Mouse (Mus musculus) limb, embryonic 10.5 days (tissue): ENCODE measurements around the gene Pip4k2b. TPM values are rescaled to one million over a fixed set of nuclear protein-coding genes. Genes with fewer than 3 reads are reported as not detected.

Experiments
- DNase-seq: peaks from one replicate; pipeline ENCODE4 v3.0.0-alpha.2; 2017; ENCODE audit warnings: low spot score
- H3K27ac ChIP-seq: fragments of 300-500 bp; sonication (generic); 2 replicates; pipeline ENCODE4 v1.5.1; 2016; ENCODE audit warnings: mild to moderate bottlenecking
- H3K27me3 ChIP-seq: fragments of 300-500 bp; sonication (generic); 2 replicates; pipeline ENCODE4 v1.6.1; 2016; ENCODE audit warnings: low read depth, mild to moderate bottlenecking; ENCODE audit not compliant: poor library complexity, severe bottlenecking
- H3K36me3 ChIP-seq: fragments of 300-500 bp; sonication (generic); 2 replicates; pipeline ENCODE4 v1.6.1; 2016; ENCODE audit warnings: mild to moderate bottlenecking, moderate library complexity
- H3K4me1 ChIP-seq: fragments of 300-500 bp; sonication (generic); 2 replicates; pipeline ENCODE4 v1.6.1; 2016
- H3K4me3 ChIP-seq: fragments of 300-500 bp; sonication (generic); 2 replicates; pipeline ENCODE4 v1.5.1; 2016; ENCODE audit warnings: mild to moderate bottlenecking, moderate library complexity
- H3K9me3 ChIP-seq: fragments of 300-500 bp; sonication (generic); replicated peaks from 2 replicates; pipeline ENCODE4 v1.6.1; 2016; ENCODE audit warnings: mild to moderate bottlenecking
- WGBS: fragments of 180-500 bp; shearing (Covaris S2); methylation state at CpG from one replicate; pipeline ENCODE4 v1.1.7; 2016; 5-methylcytosine and 5-hydroxymethylcytosine counted together
- polyA plus RNA-seq: library from polyadenylated mRNA; unstranded; fragments of >200 nt; fragmentation: Nextera tagmentation; extraction: Ambion mirVana; gene quantifications from 2 replicates; pipeline ENCODE4 v1.2.1, GENCODE M21; 2016

Gene Pip4k2b
- polyA plus RNA-seq, 1 experiment from 2014 or later = 1.9 TPM

DNA sequence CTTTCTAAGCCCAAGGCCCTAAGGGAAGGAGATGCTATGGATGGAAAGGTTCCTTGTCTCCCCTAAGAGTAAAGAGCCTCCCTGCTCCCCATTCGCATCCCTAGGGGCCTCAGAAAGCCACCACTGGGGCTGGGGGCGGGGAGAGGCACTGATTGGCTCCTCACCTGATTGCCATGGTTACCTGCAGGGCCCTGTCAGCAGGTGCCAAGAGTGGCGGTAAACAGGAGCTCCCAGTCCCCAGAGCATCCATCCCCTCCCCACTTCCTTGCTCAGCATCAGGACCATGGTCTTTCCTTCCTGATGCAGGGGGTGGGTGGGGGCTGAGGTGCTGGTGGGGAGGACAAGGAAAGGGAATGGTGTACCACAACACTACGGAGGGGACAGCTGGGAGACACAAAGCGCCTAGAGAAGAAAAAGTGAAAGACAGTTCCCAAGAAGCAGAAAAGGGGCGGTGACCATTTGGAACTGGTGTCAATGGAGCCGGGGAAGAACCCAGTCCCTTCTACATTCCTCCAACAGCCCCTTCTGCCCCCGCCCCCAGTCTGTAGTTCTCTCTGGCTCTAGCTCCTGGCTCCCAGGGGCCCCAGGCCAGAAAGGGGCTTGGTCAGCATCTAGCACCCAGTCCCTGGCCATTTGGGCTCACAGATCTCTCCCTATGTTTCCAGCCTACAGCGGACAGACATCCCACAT is 48.6 kb downstream of the Pip4k2b start:
- Histone ChIP-seq H3K27me3 (no peaks in the 10 kb centered on the region), H3K4me1 (peaks cover 51% of the 10 kb centered on the region), H3K9me3 (no peaks in the 10 kb centered on the region), H3K27ac (no peak overlapping the region), H3K36me3 (peaks cover 64% of the 10 kb centered on the region), H3K4me3 (peak overlapping the region; percentile 21)
- DNase-seq = no peak
- WGBS = 56% methylated on average over 9 of the region's 9 CpGs

DNA sequence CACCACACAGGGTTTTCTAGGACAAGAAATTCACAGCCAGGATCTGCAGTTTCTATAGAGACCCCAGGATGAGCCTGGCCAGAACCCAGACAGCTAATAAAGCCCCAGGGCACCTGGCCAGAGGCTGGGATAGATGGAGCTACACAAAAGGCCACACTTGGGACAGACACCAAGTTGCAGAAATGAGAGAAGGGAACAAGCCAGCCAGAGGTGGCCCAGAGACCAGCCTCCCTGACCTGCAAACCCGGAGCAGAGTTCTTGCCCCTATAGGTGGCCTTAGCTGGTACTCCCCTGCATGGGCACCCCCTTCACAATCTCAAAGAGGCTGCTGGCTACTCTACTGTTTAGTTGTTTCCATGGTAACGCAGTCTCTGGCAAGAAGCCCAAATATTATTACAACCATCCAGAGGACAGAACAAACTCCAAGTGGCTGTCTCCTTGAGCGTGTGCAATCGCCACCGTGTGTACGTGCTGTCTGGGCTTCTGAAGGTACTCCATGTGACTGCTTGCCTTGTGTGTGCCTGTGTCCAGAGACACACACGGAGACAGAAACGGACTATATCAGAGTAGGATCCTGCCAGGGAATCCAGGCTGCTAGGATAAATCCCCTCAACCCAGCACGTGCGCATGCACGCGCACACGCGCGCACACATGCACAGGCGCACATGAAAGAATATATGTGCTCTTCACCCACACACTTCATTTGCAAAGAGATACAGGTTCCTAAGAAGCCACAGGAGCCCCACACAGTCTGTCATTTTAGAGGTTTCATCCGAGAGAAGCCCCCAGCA is 49.4 kb downstream of the Pip4k2b start:
- Histone ChIP-seq H3K36me3 (peaks cover 71% of the 10 kb centered on the region), H3K9me3 (no peaks in the 10 kb centered on the region), H3K4me1 (peaks cover 47% of the 10 kb centered on the region), H3K27me3 (no peaks in the 10 kb centered on the region), H3K4me3 (peak overlapping the region; percentile 14; the same call in 1 of the 2 replicates), H3K27ac (peak overlapping the region; percentile 28; the same call in 1 of the 2 replicates)
- no peak for DNase-seq
- 83% methylated on average over 17 of the region's 17 CpGs for WGBS

DNA sequence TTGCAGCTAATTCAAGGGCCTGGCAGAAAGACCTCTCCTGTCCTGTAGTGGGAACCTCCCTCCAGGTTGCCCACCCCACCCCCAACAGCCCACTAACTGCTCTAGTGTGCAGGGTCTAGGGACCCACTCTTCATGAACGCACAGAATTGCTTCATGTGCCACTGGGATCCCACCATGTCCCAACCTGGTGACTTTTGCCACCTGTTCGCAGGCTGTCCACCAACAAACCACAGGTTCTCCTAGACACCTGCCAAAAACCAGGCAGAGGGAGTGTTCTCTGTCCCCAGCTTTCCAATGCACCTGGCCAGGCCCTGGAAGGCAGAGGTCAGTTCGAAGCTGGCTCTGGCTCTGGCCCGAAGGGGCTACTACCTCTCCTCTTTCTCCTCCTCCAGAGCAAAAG is 50.1 kb downstream of the Pip4k2b start:
- Histone ChIP-seq H3K36me3 (peaks cover 77% of the 10 kb centered on the region), H3K9me3 (no peaks in the 10 kb centered on the region), H3K27ac (peak overlapping the region; percentile 28; the same call in 1 of the 2 replicates), H3K27me3 (no peaks in the 10 kb centered on the region), H3K4me1 (peaks cover 47% of the 10 kb centered on the region), H3K4me3 (no peak overlapping the region)
- 87% methylated on average over 4 of the region's 4 CpGs for WGBS
- DNase-seq = no peak

DNA sequence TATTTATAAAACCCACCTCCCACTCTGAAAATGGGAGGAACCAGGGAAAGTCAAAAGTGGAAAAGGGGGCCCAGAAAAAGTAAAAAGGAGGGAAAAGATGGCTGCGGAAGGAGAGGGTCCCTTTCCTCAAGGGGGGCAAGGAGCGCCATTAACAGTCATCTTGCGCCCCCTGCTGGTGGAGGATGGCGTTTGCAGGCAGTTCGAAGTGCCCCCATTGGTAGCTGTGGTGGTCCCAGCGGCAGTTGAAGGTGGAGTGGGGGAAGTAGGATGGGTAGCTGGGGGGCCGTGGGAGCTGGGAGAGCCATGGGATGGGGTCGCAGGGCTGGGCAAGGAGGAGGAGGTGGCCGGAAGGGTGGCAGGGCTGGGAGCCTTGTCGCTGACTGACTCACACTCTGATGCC is 54.6 kb downstream of the Pip4k2b start:
- H3K4me3 ChIP-seq = no peak overlapping the region

DNA sequence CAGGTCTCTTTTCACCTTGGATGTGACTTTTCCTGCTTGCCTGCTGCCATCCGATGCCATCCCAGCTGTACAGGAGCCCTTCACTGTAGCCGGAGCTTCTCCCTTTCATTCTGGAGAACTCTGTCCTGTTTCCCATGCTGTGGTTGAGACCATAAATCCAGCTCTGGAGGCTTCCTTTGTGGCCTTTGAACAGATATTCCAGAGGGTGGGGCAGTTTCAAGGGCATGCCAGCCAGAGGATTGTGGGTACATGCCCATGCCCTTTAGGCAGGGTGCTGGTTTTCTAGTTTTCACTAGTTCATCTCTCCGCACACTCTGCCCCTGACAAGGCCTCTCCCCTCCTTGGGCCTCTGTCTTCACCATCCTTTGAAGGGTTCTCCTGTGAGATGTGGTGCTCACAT is 57.4 kb downstream of the Pip4k2b start:
- Histone ChIP-seq H3K4me3 (no peak overlapping the region), H3K4me1 (peaks cover 30% of the 10 kb centered on the region), H3K27ac (no peak overlapping the region), H3K36me3 (peaks cover 68% of the 10 kb centered on the region), H3K27me3 (no peaks in the 10 kb centered on the region), H3K9me3 (no peaks in the 10 kb centered on the region)
- 93% methylated on average over 3 of the region's 3 CpGs for WGBS
- DNase-seq = no peak

More for the DNA sequence above, 54.6 kb downstream of the Pip4k2b start:
- WGBS = 39% methylated on average over 10 of the region's 10 CpGs
- H3K9me3 ChIP-seq = no peaks in the 10 kb centered on the region
- H3K27me3 ChIP-seq = no peaks in the 10 kb centered on the region
- H3K36me3 ChIP-seq = peaks cover 82% of the 10 kb centered on the region
- H3K4me1 ChIP-seq = peaks cover 36% of the 10 kb centered on the region
- peak; percentile 92 for DNase-seq
- H3K27ac ChIP-seq = no peak overlapping the region

DNA sequence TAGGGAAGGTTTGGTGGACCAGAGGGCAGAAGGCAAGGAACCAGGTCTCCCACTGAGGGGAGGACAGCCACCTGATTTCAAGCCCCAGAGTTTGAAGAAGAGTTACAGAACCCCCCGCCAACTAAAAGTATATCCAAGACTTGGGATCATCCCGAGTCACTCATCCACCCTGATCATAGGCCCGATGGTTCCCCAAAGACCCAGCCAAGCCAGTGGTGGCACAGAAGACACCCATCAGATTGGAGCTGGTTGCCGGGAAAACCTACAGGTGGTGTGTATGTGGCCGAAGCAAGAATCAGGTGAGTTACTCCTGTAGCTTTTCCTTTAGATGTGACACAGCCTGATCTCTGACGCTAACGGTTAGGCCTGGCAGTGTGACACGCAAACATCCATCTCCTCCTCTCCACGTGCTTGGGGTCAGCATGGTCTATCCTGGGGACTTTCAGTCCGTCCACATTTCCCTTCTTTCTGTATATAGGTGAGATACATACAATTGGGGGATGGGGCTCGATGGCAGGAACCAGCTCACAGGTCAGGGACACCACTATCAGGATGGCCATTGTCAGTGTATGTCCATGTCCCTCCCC is 58.1 kb downstream of the Pip4k2b start:
- peak overlapping the region; percentile 56 for H3K4me3 ChIP-seq
- no peak for DNase-seq

DNA sequence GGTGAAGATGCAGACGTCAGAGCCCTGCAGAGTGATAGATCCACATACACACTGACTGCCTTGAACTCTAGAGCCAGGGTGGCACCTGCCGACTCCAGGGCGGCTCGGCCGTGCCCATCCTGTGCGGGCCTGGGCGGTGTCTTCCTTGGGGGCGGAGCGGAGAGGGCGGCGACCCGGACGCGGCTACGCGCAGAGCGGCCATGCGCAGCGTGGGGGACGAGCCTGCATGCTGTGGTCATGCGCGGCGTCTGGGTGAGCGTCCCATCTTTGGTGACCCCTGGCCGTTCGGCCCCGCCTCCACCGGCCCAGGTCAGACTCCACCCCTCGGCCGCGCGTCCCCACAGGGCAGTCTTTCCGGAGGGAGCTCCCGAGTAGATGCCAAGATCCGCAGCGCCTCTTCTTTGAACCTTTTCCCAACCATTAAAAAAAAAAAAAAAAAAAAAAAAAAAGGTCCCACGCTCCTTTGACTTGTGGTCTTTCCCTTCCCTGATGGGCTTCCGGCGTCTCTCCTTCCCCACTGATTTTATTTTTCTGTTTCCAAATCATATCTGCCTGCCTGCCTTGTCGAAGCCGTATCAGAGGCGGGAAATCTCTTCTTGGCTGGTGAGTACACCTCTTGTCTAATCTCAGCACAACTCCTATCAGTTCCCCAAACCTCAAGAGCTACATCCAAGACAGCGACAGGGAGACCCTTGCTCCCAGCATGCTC is 58.7 kb downstream of the Pip4k2b start, which contains the start of gene Cisd3:
TSS of gene Cisd3 (plus strand) at position 214 of the 709 bp plus-strand sequence.
- Histone ChIP-seq H3K4me3 (peak within 1 kb of the TSS; percentile 56), H3K36me3 (peaks cover 66% of the 10 kb centered on the region), H3K27ac (peak within 1 kb of the TSS; percentile 61), H3K27me3 (no peaks in the 10 kb centered on the region), H3K9me3 (no peaks in the 10 kb centered on the region), H3K4me1 (peaks cover 30% of the 10 kb centered on the region)
- DNase-seq = peak; percentile 86
- 1% methylated on average over 43 of the region's 43 CpGs for WGBS

More for the DNA sequence above, 58.1 kb downstream of the Pip4k2b start:
- Histone ChIP-seq H3K9me3 (no peaks in the 10 kb centered on the region), H3K36me3 (peaks cover 68% of the 10 kb centered on the region), H3K27ac (no peak overlapping the region), H3K27me3 (no peaks in the 10 kb centered on the region), H3K4me1 (peaks cover 30% of the 10 kb centered on the region)
- 71% methylated on average over 11 of the region's 11 CpGs for WGBS

DNA sequence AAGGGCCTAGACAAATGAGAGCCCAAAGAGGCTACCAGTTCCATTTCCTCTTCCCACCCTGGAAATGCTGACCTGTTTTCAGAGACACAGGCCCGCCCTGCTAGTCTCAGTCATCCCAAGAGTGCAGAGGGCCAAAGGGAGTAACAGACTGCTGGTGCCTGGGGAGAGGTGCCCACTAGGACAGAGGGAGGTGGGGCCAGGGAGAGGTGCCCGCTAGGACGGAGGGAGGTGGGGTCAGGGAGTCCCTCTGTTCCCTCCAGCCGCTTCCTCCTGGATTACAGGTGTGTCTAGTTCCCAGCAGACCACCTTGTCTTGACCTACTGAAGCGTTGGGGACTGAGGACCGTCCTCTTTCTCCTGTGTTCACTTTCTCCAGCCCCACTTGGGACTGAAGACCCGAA is 59.7 kb downstream of the Pip4k2b start:
- H3K4me1 ChIP-seq = peaks cover 30% of the 10 kb centered on the region
- H3K36me3 ChIP-seq = peaks cover 66% of the 10 kb centered on the region
- no peaks in the 10 kb centered on the region for H3K27me3 ChIP-seq
- no peak overlapping the region for H3K27ac ChIP-seq
- 39% methylated on average over 7 of the region's 7 CpGs for WGBS
- no peak for DNase-seq
- no peak overlapping the region for H3K4me3 ChIP-seq
- no peaks in the 10 kb centered on the region for H3K9me3 ChIP-seq

DNA sequence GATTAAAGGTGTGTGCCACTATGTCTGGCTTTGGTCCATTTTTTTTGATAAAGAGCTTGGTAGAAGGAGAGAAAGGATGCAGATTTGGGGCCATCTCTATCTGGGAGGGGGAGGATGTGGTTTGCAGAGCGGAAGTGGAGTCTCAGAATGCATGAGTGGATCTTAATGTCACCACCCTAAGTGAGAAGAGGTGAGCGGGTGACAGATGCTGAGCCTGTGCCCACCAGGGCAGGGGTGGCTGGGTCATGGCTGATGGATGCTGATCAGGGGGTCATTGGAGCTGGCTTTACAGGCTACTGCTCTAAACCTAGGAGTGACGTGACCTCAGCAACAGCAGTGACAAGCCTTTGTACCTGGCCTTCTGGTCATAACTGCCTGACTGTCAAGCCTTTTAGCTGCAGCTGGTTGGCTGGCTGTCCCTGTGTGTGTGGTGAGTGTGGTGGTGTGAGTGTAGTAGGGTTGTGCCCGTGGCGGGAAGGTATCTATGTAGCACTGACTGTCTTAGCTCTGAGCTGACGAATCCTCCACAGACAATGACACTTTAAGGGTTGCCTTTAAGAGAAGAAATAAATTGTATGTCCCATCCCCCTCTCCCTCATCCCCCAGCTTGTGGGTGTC is 60.3 kb downstream of the Pip4k2b start:
- WGBS = 77% methylated on average over 6 of the region's 6 CpGs
- Histone ChIP-seq H3K36me3 (peaks cover 67% of the 10 kb centered on the region), H3K4me1 (peaks cover 30% of the 10 kb centered on the region), H3K27me3 (no peaks in the 10 kb centered on the region), H3K27ac (no peak overlapping the region), H3K4me3 (no peak overlapping the region), H3K9me3 (no peaks in the 10 kb centered on the region)
- no peak for DNase-seq

DNA sequence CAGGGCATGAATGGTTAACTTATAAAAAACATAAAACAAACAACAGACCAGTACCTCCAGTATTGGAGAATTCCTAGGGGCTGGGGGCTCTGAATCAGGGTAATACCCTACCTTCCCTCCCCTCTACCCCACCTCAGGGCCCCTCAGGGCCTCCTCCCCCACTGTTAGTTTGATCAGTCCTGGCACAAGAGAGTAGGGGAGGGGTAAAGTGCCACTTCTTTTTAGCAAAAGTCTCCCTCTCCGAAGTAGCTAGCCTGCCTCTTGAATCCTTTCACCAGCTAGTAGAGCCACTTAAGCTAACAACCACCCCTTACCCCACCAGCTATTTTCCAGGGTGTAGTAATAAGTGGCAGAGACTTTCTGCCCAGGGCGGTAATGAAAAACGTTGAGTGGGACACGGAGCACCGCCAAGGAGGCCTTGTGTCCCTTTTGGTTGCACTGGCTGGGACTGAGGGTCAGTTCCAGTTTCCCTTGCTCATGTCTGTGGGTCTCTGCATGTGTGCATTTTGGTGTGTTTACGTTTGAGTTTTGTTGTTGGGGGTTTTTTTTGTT is 61.9 kb downstream of the Pip4k2b start:
- no peaks in the 10 kb centered on the region for H3K9me3 ChIP-seq

DNA sequence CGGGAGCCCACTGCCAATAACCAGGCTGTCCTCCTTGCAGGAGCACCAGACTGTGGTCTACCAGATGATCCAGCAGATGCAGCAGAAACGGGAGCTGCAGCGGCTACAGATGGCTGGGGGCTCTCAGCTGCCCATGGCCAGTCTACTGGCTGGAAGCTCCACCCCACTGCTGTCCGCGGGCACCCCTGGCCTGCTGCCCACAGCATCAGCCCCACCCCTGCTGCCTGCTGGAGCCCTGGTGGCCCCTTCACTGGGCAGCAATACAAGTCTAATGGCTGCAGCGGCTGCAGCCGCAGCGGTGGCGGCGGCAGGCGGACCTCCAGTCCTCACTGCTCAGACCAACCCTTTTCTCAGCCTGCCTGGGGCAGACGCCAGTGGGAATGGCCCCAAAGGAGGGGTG is 64.1 kb downstream of the Pip4k2b start:
- peaks cover 25% of the 10 kb centered on the region for H3K4me1 ChIP-seq

More for the DNA sequence above, 61.9 kb downstream of the Pip4k2b start:
- Histone ChIP-seq H3K36me3 (peaks cover 67% of the 10 kb centered on the region), H3K4me1 (peaks cover 35% of the 10 kb centered on the region), H3K27me3 (no peaks in the 10 kb centered on the region), H3K27ac (no peak overlapping the region), H3K4me3 (no peak overlapping the region)
- DNase-seq = no peak
- 80% methylated on average over 6 of the region's 6 CpGs for WGBS

DNA sequence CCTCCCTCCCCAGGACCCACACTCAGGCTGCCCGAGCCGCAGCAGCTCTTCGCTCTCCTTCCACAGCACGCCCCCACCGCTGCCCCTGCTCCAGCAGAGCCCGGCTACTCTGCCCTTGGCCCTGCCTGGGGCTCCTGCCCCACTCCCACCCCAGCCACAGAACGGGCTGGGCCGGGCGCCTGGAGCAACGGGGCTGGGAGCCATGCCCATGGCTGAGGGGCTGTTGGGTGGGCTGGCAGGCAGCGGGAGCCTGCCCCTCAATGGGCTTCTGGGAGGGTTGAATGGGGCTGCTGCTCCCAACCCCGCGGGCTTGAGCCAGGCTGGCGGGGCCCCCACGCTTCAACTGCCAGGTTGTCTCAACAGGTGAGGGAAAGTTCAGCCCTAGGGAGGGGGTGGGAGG is 66.2 kb downstream of the Pip4k2b start:
- no peak for DNase-seq
- H3K27me3 ChIP-seq = no peaks in the 10 kb centered on the region
- H3K4me1 ChIP-seq = peaks cover 14% of the 10 kb centered on the region
- H3K9me3 ChIP-seq = no peaks in the 10 kb centered on the region
- WGBS = 84% methylated on average over 13 of the region's 15 CpGs
- H3K36me3 ChIP-seq = peaks cover 97% of the 10 kb centered on the region
- peak overlapping the region; percentile 46 for H3K27ac ChIP-seq
- no peak overlapping the region for H3K4me3 ChIP-seq

More for the DNA sequence above, 64.1 kb downstream of the Pip4k2b start:
- WGBS = 91% methylated on average over 12 of the region's 12 CpGs
- peaks cover 78% of the 10 kb centered on the region for H3K36me3 ChIP-seq
- H3K4me3 ChIP-seq = no peak overlapping the region
- DNase-seq = no peak
- no peaks in the 10 kb centered on the region for H3K9me3 ChIP-seq
- no peak overlapping the region for H3K27ac ChIP-seq
- H3K27me3 ChIP-seq = no peaks in the 10 kb centered on the region
